Mouse (Mus musculus): ENCODE results near the gene Fam19a5. TPM values are rescaled to one million over a fixed set of nuclear protein-coding genes. Genes with fewer than 3 reads are reported as not detected.

Gene Fam19a5
- polyA plus RNA-seq, 1 experiment from 2014 or later = 0.95 TPM

- no peak for ATAC-seq (ENCODE audit: insufficient number of reproducible peaks, low FRiP score)
- Histone ChIP-seq H3K27me3 (replicated peaks) (no peaks in the 10 kb centered on the region), H3K4me3 (no peak overlapping the region), H3K4me2 (no peak overlapping the region), H3K36me3 (no peaks in the 10 kb centered on the region), H3K9ac (no peak overlapping the region), H3K9me3 (replicated peaks) (no peaks in the 10 kb centered on the region), H3K4me1 (replicated peaks) (no peaks in the 10 kb centered on the region), H3K27ac (ENCODE audit: poor library complexity, severe bottlenecking) (no peak overlapping the region)
- 67% methylated on average over 4 of the region's 4 CpGs for WGBS
These were observed 53.0 kb downstream of the Fam19a5 start for GRCm38 (mm10) chr15:87597149-87597548.

GRCm38 (mm10) chr15:87597766-87598165, 53.7 kb downstream of the Fam19a5 start:
- Histone ChIP-seq H3K4me3 (no peak overlapping the region), H3K9ac (no peak overlapping the region), H3K9me3 (replicated peaks) (no peaks in the 10 kb centered on the region), H3K4me1 (replicated peaks) (no peaks in the 10 kb centered on the region), H3K27me3 (replicated peaks) (no peaks in the 10 kb centered on the region), H3K4me2 (no peak overlapping the region), H3K36me3 (no peaks in the 10 kb centered on the region), H3K27ac (ENCODE audit: poor library complexity, severe bottlenecking) (no peak overlapping the region)
- ATAC-seq (ENCODE audit: insufficient number of reproducible peaks, low FRiP score) = no peak
- WGBS = 87% methylated on average over 4 of the region's 4 CpGs

GRCm38 (mm10) chr15:87598636-87599035, 54.5 kb downstream of the Fam19a5 start:
- Histone ChIP-seq H3K9ac (no peak overlapping the region), H3K36me3 (no peaks in the 10 kb centered on the region), H3K27me3 (replicated peaks) (no peaks in the 10 kb centered on the region), H3K4me2 (no peak overlapping the region), H3K9me3 (replicated peaks) (no peaks in the 10 kb centered on the region), H3K27ac (ENCODE audit: poor library complexity, severe bottlenecking) (no peak overlapping the region), H3K4me3 (no peak overlapping the region), H3K4me1 (replicated peaks) (no peaks in the 10 kb centered on the region)
- 82% methylated on average over 4 of the region's 4 CpGs for WGBS
- ATAC-seq (ENCODE audit: insufficient number of reproducible peaks, low FRiP score) = no peak

GRCm38 (mm10) chr15:87603316-87603715, 59.2 kb downstream of the Fam19a5 start:
- WGBS = 76% methylated on average over 1 of the region's 1 CpGs
- no peak for ATAC-seq (ENCODE audit: insufficient number of reproducible peaks, low FRiP score)
- H3K4me2 ChIP-seq = no peak overlapping the region

GRCm38 (mm10) chr15:87605504-87606280, 61.6 kb downstream of the Fam19a5 start:
- Histone ChIP-seq H3K4me3 (no peak overlapping the region), H3K4me1 (replicated peaks) (no peaks in the 10 kb centered on the region), H3K9ac (no peak overlapping the region), H3K4me2 (no peak overlapping the region), H3K27ac (ENCODE audit: poor library complexity, severe bottlenecking) (no peak overlapping the region), H3K36me3 (no peaks in the 10 kb centered on the region), H3K27me3 (replicated peaks) (0 out of 2 replicates have a peak, but pooled peaks cover 9% of the 10 kb centered on the region), H3K9me3 (replicated peaks) (no peaks in the 10 kb centered on the region)
- 57% methylated on average over 9 of the region's 9 CpGs for WGBS
- no peak for ATAC-seq (ENCODE audit: insufficient number of reproducible peaks, low FRiP score)

More at GRCm38 (mm10) chr15:87603316-87603715, 59.2 kb downstream of the Fam19a5 start:
- Histone ChIP-seq H3K27ac (ENCODE audit: poor library complexity, severe bottlenecking) (no peak overlapping the region), H3K36me3 (no peaks in the 10 kb centered on the region), H3K4me1 (replicated peaks) (no peaks in the 10 kb centered on the region), H3K9me3 (replicated peaks) (no peaks in the 10 kb centered on the region), H3K4me3 (no peak overlapping the region), H3K27me3 (replicated peaks) (0 out of 2 replicates have a peak, but pooled peaks cover 9% of the 10 kb centered on the region), H3K9ac (no peak overlapping the region)

GRCm38 (mm10) chr15:87606702-87607101, 62.6 kb downstream of the Fam19a5 start:
- Histone ChIP-seq H3K4me2 (no peak overlapping the region), H3K9me3 (replicated peaks) (no peaks in the 10 kb centered on the region), H3K9ac (no peak overlapping the region), H3K36me3 (no peaks in the 10 kb centered on the region), H3K4me1 (replicated peaks) (no peaks in the 10 kb centered on the region), H3K27ac (ENCODE audit: poor library complexity, severe bottlenecking) (no peak overlapping the region), H3K4me3 (no peak overlapping the region), H3K27me3 (replicated peaks) (0 out of 2 replicates have a peak, but pooled peaks cover 9% of the 10 kb centered on the region)
- ATAC-seq (ENCODE audit: insufficient number of reproducible peaks, low FRiP score) = no peak
- WGBS = 83% methylated on average over 10 of the region's 10 CpGs

GRCm38 (mm10) chr15:87609236-87609635, 65.1 kb downstream of the Fam19a5 start:
- ATAC-seq (ENCODE audit: insufficient number of reproducible peaks, low FRiP score) = no peak
- no peak overlapping the region for H3K9ac ChIP-seq
- H3K27me3 ChIP-seq (replicated peaks) = 0 out of 2 replicates have a peak, but pooled peaks cover 7% of the 10 kb centered on the region
- H3K4me2 ChIP-seq = no peak overlapping the region
- no peaks in the 10 kb centered on the region for H3K9me3 ChIP-seq (replicated peaks)
- 87% methylated on average over 1 of the region's 1 CpGs for WGBS
- no peaks in the 10 kb centered on the region for H3K4me1 ChIP-seq (replicated peaks)
- H3K36me3 ChIP-seq = no peaks in the 10 kb centered on the region
- no peak overlapping the region for H3K27ac ChIP-seq (ENCODE audit: poor library complexity, severe bottlenecking)
- no peak overlapping the region for H3K4me3 ChIP-seq

- peak overlapping the region; percentile 63 for H3K4me3 ChIP-seq
- peak; percentile 82 for ATAC-seq (ENCODE audit: insufficient number of reproducible peaks, low FRiP score)
- H3K27me3 ChIP-seq (replicated peaks) = peaks cover 71% of the 10 kb centered on the region
- H3K27ac ChIP-seq (ENCODE audit: poor library complexity, severe bottlenecking) = no peak overlapping the region
- H3K4me2 ChIP-seq = peak overlapping the region; percentile 99
- H3K4me1 ChIP-seq (replicated peaks) = peaks cover 10% of the 10 kb centered on the region
- no peaks in the 10 kb centered on the region for H3K36me3 ChIP-seq
- H3K9me3 ChIP-seq (replicated peaks) = no peaks in the 10 kb centered on the region
- peak overlapping the region; percentile 77 for H3K9ac ChIP-seq
- WGBS = 3% methylated on average over 86 of the region's 86 CpGs
These were observed 80.0 kb downstream of the Fam19a5 start for GRCm38 (mm10) chr15:87623966-87624609.

- Histone ChIP-seq H3K9me3 (replicated peaks) (no peaks in the 10 kb centered on the region), H3K4me1 (replicated peaks) (peaks cover 10% of the 10 kb centered on the region), H3K36me3 (no peaks in the 10 kb centered on the region), H3K4me2 (peak overlapping the region; percentile 99), H3K4me3 (peak overlapping the region; percentile 63), H3K27ac (ENCODE audit: poor library complexity, severe bottlenecking) (no peak overlapping the region), H3K27me3 (replicated peaks) (peaks cover 71% of the 10 kb centered on the region), H3K9ac (peak overlapping the region; percentile 77)
- peak; percentile 48; the same call in 1 of the 2 replicates for ATAC-seq (ENCODE audit: insufficient number of reproducible peaks, low FRiP score)
- WGBS = 7% methylated on average over 65 of the region's 76 CpGs
These were observed 80.6 kb downstream of the Fam19a5 start for GRCm38 (mm10) chr15:87624610-87625091.

- peak overlapping the region; percentile 77 for H3K9ac ChIP-seq
- no peaks in the 10 kb centered on the region for H3K9me3 ChIP-seq (replicated peaks)
- peaks cover 10% of the 10 kb centered on the region for H3K4me1 ChIP-seq (replicated peaks)
- peak overlapping the region; percentile 63 for H3K4me3 ChIP-seq
- WGBS = under 1% methylated on average over 67 of the region's 68 CpGs
- peak overlapping the region; percentile 99 for H3K4me2 ChIP-seq
- ATAC-seq (ENCODE audit: insufficient number of reproducible peaks, low FRiP score) = peak; percentile 81
- no peaks in the 10 kb centered on the region for H3K36me3 ChIP-seq
- H3K27ac ChIP-seq (ENCODE audit: poor library complexity, severe bottlenecking) = no peak overlapping the region
- H3K27me3 ChIP-seq (replicated peaks) = peaks cover 63% of the 10 kb centered on the region
These were observed 81.3 kb downstream of the Fam19a5 start for GRCm38 (mm10) chr15:87625236-87626023.

GRCm38 (mm10) chr15:87635272-87635671, 91.2 kb downstream of the Fam19a5 start:
- Histone ChIP-seq H3K27me3 (replicated peaks) (no peaks in the 10 kb centered on the region), H3K4me1 (replicated peaks) (peaks cover 5% of the 10 kb centered on the region), H3K4me3 (no peak overlapping the region), H3K36me3 (no peaks in the 10 kb centered on the region), H3K27ac (ENCODE audit: poor library complexity, severe bottlenecking) (no peak overlapping the region), H3K9me3 (replicated peaks) (no peaks in the 10 kb centered on the region), H3K9ac (no peak overlapping the region), H3K4me2 (no peak overlapping the region)
- 83% methylated on average over 5 of the region's 5 CpGs for WGBS
- ATAC-seq (ENCODE audit: insufficient number of reproducible peaks, low FRiP score) = no peak

Data from heart, embryonic 12.5 days (tissue).